Mouse (Mus musculus) heart, embryonic 12.5 days (tissue): ENCODE data around the gene Ppp2r3a. TPM values are rescaled to one million over a fixed set of nuclear protein-coding genes. Genes with fewer than 3 reads are reported as not detected.

Source experiments
- polyA plus RNA-seq: library from polyadenylated mRNA; unstranded; fragments of >200 nt; fragmentation: Nextera tagmentation; extraction: Ambion mirVana; gene quantifications from 2 replicates; pipeline ENCODE4 v1.2.1, GENCODE M21; 2016

Gene Ppp2r3a
- polyA plus RNA-seq, 1 experiment from 2014 or later: 80.5 TPM

Other genes starting within 250 kb of the Ppp2r3a start
- 21.6 TPM in 2 replicates for gene Pccb, start 216.9 kb downstream of the Ppp2r3a start, polyA plus RNA-seq
- 5.3 and 6.0 TPM in 2 replicates for gene Msl2, start 177.7 kb downstream of the Ppp2r3a start, polyA plus RNA-seq